Mouse (Mus musculus): ENCODE results near the gene Kpna1. TPM values are rescaled to one million over a fixed set of nuclear protein-coding genes. Genes with fewer than 3 reads are reported as not detected.
A peak's percentile ranks its signal among the peaks of the same experiment; 100 is the strongest.

Kpna1 gene
- total RNA-seq, 2 experiments from 2014 or later, result 148 to 152 TPM

GRCm38 (mm10) chr16:36068356-36068755 is 89.8 kb downstream of the Kpna1 start:
- no peak for DNase-seq (ENCODE audit: low spot score in 2 of 2)

- DNase-seq (ENCODE audit: low spot score in 2 of 2), result no peak
Observed at GRCm38 (mm10) chr16:36069819-36070575, 91.4 kb downstream of the Kpna1 start.

DNA sequence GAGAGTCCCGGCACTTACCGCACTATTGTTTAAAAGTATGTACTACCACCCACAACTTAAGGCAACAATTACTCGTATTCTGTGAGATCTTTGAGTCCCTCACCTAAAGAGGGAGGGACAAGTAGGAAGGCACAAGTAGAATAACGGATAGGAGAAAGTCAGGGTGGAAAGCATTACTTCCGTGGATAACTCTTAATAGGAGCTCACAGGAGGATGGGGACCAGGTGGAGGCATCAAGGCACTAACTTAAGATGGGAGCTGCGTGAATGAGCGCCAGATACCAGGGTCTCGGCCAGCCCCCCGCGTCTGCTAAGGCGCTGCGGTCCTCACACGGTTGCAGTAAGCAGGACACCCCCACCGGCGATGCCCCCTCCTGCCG is 92.5 kb downstream of the Kpna1 start:
- DNase-seq (ENCODE audit: low spot score in 2 of 2), result no peak

- peak; percentile 90 to 94 for DNase-seq (ENCODE audit: low spot score in 2 of 2)
Observed at GRCm38 (mm10) chr16:36071450-36072379, 93.2 kb downstream of the Kpna1 start, which contains the start of the genes Fam162a and Ccdc58. TSS of gene Fam162a (minus strand) at chr16:36071594. TSS of gene Ccdc58 (plus strand) at chr16:36071685.

DNA sequence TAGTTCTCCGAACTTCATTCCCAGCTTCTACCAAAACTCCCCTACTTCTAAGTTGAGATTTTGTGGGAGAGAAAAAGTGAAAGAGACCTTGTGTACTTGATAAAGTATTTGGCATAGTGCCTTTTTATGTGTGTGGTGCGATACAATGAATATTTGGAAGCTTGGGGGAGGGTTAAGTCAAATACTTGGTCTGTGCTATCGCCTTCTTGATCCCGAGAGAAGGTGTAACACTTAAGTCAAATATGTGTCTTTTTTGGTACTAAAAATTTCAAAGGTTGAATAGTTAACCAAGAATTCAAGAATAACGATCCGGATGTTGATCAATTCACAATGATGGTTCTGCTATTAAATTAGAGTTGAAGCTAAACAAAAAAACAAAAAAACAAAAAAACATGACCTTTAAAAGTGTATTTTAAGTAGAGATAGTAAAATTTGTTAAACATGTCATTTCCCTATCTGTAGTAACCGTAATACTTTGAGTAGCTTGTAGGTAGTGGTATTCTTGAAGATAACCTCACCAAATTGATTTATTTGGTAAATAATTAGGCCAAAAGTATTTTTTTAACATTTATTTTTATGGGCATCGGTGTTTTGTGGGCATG is 94.0 kb downstream of the Kpna1 start:
- DNase-seq (ENCODE audit: low spot score in 2 of 2), result no peak

GRCm38 (mm10) chr16:36074772-36075171 is 96.2 kb downstream of the Kpna1 start:
- no peak for DNase-seq (ENCODE audit: low spot score in 2 of 2)

- DNase-seq (ENCODE audit: low spot score in 2 of 2), result no peak
Observed at GRCm38 (mm10) chr16:36079916-36080315, 101.4 kb downstream of the Kpna1 start.

Other genes with a start within 250 kb of the Kpna1 start
- gene Dirc2, start 209.4 kb upstream of the Kpna1 start, total RNA-seq (2021), result 10 to 100 TPM; 65.7 to 68.0 TPM
- 1 to 10 TPM; 7.1 to 7.2 TPM for gene Hspbap1, start 208.4 kb upstream of the Kpna1 start, total RNA-seq (2021)
- 1 to 10 TPM; 1.4 to 2.0 TPM for gene Parp14, start 107.2 kb upstream of the Kpna1 start, total RNA-seq (2021)
- gene Parp9, start 40.3 kb upstream of the Kpna1 start, total RNA-seq (2021), result 1 to 10 TPM; 2.3 to 3.4 TPM
- gene Dtx3l, start 39.6 kb upstream of the Kpna1 start, total RNA-seq (2021), result 1 to 10 TPM; 4.0 to 5.6 TPM
- gene Wdr5b, start 62.4 kb downstream of the Kpna1 start, total RNA-seq (2021), result 1 to 10 TPM; 3.4 to 4.8 TPM
- 10 to 100 TPM; 59.5 to 62.8 TPM for gene Fam162a, start 92.8 kb downstream of the Kpna1 start, total RNA-seq (2021)
- 10 to 100 TPM; 13.6 to 15.8 TPM for gene Ccdc58, start 92.9 kb downstream of the Kpna1 start, total RNA-seq (2021)
- gene Csta1, start 152.5 kb downstream of the Kpna1 start, total RNA-seq (2021), result not detected
- not detected for gene Stfa2l1, start 178.1 kb downstream of the Kpna1 start, total RNA-seq (2021)
- gene Gm5483, start 205.5 kb downstream of the Kpna1 start, total RNA-seq (2021), result not detected
- not detected for gene Gm5416, start 231.7 kb downstream of the Kpna1 start, total RNA-seq (2021)
- not detected for gene 2010005H15Rik, start 242.7 kb downstream of the Kpna1 start, total RNA-seq (2021)

Data from left cerebral cortex, adult 18-20 months (tissue).